Mouse (Mus musculus): ENCODE data around the gene Ddx54. TPM values are rescaled to one million over a fixed set of nuclear protein-coding genes. Genes with fewer than 3 reads are reported as not detected.

The Ddx54 gene
- polyA plus RNA-seq, 1 experiment from 2014 or later, result 59.4 TPM

DNA sequence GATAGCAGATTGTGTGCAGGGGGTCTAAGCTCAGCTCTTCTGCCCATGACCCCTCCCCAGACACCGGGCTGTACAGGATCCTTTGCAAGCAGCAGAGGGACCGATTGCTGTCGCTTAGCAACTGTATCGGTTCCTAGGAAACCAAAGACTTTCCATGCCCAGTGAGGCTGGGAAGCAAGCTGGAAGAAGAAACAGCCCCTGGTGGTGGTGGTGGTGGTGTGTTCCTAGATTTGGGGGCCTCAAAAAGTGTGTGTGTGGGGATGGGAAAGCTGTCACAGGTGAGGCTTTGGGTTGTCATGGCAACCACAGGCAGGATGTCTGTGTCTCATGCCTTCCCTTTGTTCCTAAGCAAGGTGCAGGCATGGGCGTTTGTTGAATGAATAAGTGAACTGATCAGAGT is 48.3 kb downstream of the Ddx54 start:
- Histone ChIP-seq H3K27me3 (ENCODE audit: low read depth, poor library complexity, severe bottlenecking) (peaks cover 19% of the 10 kb centered on the region; the same call in 1 of the 2 replicates), H3K9me3 (replicated peaks) (no peaks in the 10 kb centered on the region), H3K27ac (replicated peaks) (no peak overlapping the region), H3K4me1 (peaks cover 15% of the 10 kb centered on the region), H3K4me3 (no peak overlapping the region), H3K36me3 (no peaks in the 10 kb centered on the region)
- no peak for DNase-seq (ENCODE audit: low spot score)
- WGBS, result 55% methylated on average over 5 of the region's 5 CpGs

GRCm38 (mm10) chr5:120664888-120665287 is 52.3 kb downstream of the Ddx54 start:
- 55% methylated on average over 2 of the region's 2 CpGs for WGBS
- no peaks in the 10 kb centered on the region for H3K9me3 ChIP-seq (replicated peaks)
- no peaks in the 10 kb centered on the region for H3K36me3 ChIP-seq
- H3K4me1 ChIP-seq, result peaks cover 12% of the 10 kb centered on the region
- no peak overlapping the region for H3K27ac ChIP-seq (replicated peaks)
- no peak for DNase-seq (ENCODE audit: low spot score)
- H3K27me3 ChIP-seq (ENCODE audit: low read depth, poor library complexity, severe bottlenecking), result peaks cover 35% of the 10 kb centered on the region
- H3K4me3 ChIP-seq, result no peak overlapping the region

GRCm38 (mm10) chr5:120668761-120669160 is 56.2 kb downstream of the Ddx54 start:
- DNase-seq (ENCODE audit: low spot score), result no peak
- WGBS, result 75% methylated on average over 7 of the region's 7 CpGs
- no peak overlapping the region for H3K27ac ChIP-seq (replicated peaks)
- no peaks in the 10 kb centered on the region for H3K36me3 ChIP-seq
- H3K4me1 ChIP-seq, result peaks cover 7% of the 10 kb centered on the region; the same call in 1 of the 2 replicates
- no peak overlapping the region for H3K4me3 ChIP-seq
- H3K27me3 ChIP-seq (ENCODE audit: low read depth, poor library complexity, severe bottlenecking), result peaks cover 25% of the 10 kb centered on the region
- H3K9me3 ChIP-seq (replicated peaks), result no peaks in the 10 kb centered on the region

- Histone ChIP-seq H3K9me3 (replicated peaks) (no peaks in the 10 kb centered on the region), H3K36me3 (no peaks in the 10 kb centered on the region), H3K27me3 (ENCODE audit: low read depth, poor library complexity, severe bottlenecking) (peaks cover 27% of the 10 kb centered on the region), H3K4me3 (no peak overlapping the region), H3K4me1 (peaks cover 17% of the 10 kb centered on the region), H3K27ac (replicated peaks) (no peak overlapping the region)
- 82% methylated on average over 7 of the region's 7 CpGs for WGBS
- DNase-seq (ENCODE audit: low spot score), result no peak
These were observed 57.6 kb downstream of the Ddx54 start for GRCm38 (mm10) chr5:120670132-120670531.

DNA sequence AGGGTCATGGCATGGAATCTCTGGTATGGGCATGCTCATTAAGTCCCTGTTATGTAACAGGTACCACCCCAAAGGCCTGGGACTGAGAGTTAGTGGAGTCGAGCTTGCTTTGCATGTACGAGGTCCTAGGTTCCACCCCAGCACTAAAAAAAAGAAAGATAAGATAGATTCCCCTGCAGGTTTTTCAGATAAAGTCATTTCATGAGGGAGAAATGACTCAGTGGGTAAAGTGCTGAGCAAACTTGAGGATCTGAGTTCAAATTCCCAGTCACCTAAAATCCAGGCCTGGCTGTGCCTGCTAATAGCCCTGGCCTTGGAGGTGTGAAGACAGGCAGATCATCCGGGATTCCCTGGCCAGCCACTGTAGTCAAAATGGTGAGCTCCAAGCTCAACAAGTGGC is 59.3 kb downstream of the Ddx54 start:
- no peaks in the 10 kb centered on the region for H3K36me3 ChIP-seq
- H3K4me1 ChIP-seq, result peaks cover 10% of the 10 kb centered on the region

GRCm38 (mm10) chr5:120673626-120674025 is 61.1 kb downstream of the Ddx54 start:
- H3K27ac ChIP-seq (replicated peaks), result no peak overlapping the region
- H3K36me3 ChIP-seq, result no peaks in the 10 kb centered on the region
- no peak overlapping the region for H3K4me3 ChIP-seq
- peaks cover 13% of the 10 kb centered on the region for H3K27me3 ChIP-seq (ENCODE audit: low read depth, poor library complexity, severe bottlenecking)
- no peaks in the 10 kb centered on the region for H3K9me3 ChIP-seq (replicated peaks)
- peaks cover 10% of the 10 kb centered on the region for H3K4me1 ChIP-seq
- peak; percentile 73 for DNase-seq (ENCODE audit: low spot score)
- 11% methylated on average over 12 of the region's 12 CpGs for WGBS

More for the DNA sequence above, 59.3 kb downstream of the Ddx54 start:
- Histone ChIP-seq H3K27ac (replicated peaks) (no peak overlapping the region), H3K27me3 (ENCODE audit: low read depth, poor library complexity, severe bottlenecking) (peaks cover 16% of the 10 kb centered on the region), H3K9me3 (replicated peaks) (no peaks in the 10 kb centered on the region), H3K4me3 (no peak overlapping the region)
- WGBS, result 91% methylated on average over 3 of the region's 3 CpGs
- DNase-seq (ENCODE audit: low spot score), result no peak

DNA sequence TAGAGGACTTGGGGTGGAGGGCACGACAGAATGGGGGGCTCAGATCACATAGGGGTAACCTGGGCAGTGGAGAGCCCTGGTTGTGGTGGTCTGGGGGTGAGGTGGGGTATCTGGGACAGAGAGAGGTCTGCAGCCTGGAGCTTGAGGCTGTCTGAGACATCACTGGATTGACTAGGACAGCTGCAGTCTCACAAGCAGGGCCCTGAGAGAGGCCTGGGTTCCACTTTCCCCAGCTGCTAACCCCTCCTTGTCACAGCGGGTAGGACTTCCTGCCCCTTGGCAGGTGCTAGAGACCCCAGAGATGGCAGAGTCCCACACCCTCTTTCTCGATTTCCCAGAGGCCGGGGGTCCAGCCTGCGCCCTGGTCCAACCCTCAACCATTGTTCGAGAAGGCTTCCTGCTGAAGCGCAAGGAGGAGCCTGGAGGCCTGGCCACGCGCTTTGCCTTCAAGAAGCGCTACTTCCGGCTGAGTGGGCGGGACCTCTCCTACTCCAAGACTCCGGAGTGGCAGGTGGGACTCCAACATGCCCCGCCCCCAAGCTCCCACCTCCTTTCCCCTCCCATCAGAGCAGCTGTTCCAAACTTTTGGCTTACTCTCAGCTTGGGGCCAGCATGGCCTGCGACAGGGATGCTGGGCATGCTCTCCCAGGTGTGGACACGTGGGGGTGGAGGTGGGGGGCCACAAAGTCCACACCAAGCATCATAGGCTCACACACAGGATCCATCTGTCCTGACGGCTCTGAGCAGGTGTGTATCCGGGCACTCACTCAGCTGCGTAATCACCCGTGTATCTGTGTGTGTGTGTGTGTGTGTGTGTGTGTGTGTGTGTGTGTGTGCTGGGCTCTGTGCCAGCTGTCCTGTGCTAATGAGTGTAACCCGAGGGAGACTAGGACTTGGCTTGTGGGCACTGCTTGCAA is 61.9 kb downstream of the Ddx54 start:
- WGBS, result 38% methylated on average over 21 of the region's 21 CpGs
- Histone ChIP-seq H3K4me3 (0 out of 2 replicates have a peak overlapping the region, but pooled peaks have one; percentile 20), H3K9me3 (replicated peaks) (no peaks in the 10 kb centered on the region), H3K4me1 (peaks cover 15% of the 10 kb centered on the region), H3K27me3 (ENCODE audit: low read depth, poor library complexity, severe bottlenecking) (peaks cover 20% of the 10 kb centered on the region), H3K27ac (replicated peaks) (peak overlapping the region; percentile 13; the same call in 1 of the 2 replicates), H3K36me3 (no peaks in the 10 kb centered on the region)
- peak; percentile 43 for DNase-seq (ENCODE audit: low spot score)

DNA sequence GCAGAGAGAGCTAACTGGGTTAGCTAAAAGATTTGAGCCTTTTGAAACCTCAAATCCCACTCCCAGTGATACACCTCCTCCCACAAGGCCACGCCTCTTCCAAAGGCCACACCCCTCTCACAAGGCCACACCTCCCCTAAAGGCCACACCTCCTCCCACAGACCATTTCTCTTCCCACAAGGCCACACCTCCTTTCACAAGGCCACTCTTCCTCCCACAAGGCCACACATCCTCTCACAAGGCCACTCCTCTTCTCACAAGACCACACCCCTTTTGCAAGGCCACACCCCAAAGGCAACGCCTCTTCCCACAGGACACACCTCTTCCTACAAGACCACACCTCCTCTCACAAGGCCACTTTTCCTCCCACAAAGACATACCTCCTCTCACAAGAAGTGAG is 65.0 kb downstream of the Ddx54 start:
- peaks cover 40% of the 10 kb centered on the region for H3K27me3 ChIP-seq (ENCODE audit: low read depth, poor library complexity, severe bottlenecking)
- no peak overlapping the region for H3K4me3 ChIP-seq
- WGBS, result 21% methylated on average over 2 of the region's 2 CpGs
- H3K9me3 ChIP-seq (replicated peaks), result no peaks in the 10 kb centered on the region
- no peak overlapping the region for H3K27ac ChIP-seq (replicated peaks)
- no peaks in the 10 kb centered on the region for H3K36me3 ChIP-seq
- no peak for DNase-seq (ENCODE audit: low spot score)
- H3K4me1 ChIP-seq, result peaks cover 36% of the 10 kb centered on the region

Other genes with a start within 250 kb of the Ddx54 start
- gene Lhx5, start 181.0 kb upstream of the Ddx54 start, polyA plus RNA-seq (2016; fragmentation: Nextera tagmentation; extraction: Ambion mirVana), result 23.5 and 30.5 TPM in 2 replicates
- gene Sdsl, start 139.9 kb upstream of the Ddx54 start, polyA plus RNA-seq (2016; fragmentation: Nextera tagmentation; extraction: Ambion mirVana), result 5.5 and 6.2 TPM in 2 replicates
- gene Sds, start 136.2 kb upstream of the Ddx54 start, polyA plus RNA-seq (2016; fragmentation: Nextera tagmentation; extraction: Ambion mirVana), result not detected in 2 replicates
- 35.6 and 37.0 TPM in 2 replicates for gene Plbd2, start 109.1 kb upstream of the Ddx54 start, polyA plus RNA-seq (2016; fragmentation: Nextera tagmentation; extraction: Ambion mirVana)
- 3.9 and 4.6 TPM in 2 replicates for gene Slc8b1, start 101.6 kb upstream of the Ddx54 start, polyA plus RNA-seq (2016; fragmentation: Nextera tagmentation; extraction: Ambion mirVana)
- gene Tpcn1, start 24.1 kb upstream of the Ddx54 start, polyA plus RNA-seq (2016; fragmentation: Nextera tagmentation; extraction: Ambion mirVana), result 10.3 and 11.1 TPM in 2 replicates
- gene Iqcd, start 23.7 kb upstream of the Ddx54 start, polyA plus RNA-seq (2016; fragmentation: Nextera tagmentation; extraction: Ambion mirVana), result 0.95 and 0.98 TPM in 2 replicates
- 16.0 and 16.2 TPM in 2 replicates for gene Rita1, start 150 bp upstream of the Ddx54 start, polyA plus RNA-seq (2016; fragmentation: Nextera tagmentation; extraction: Ambion mirVana)
- gene Cfap73, start 21.5 kb downstream of the Ddx54 start, polyA plus RNA-seq (2016; fragmentation: Nextera tagmentation; extraction: Ambion mirVana), result not detected in 2 replicates
- gene Rasal1, start 36.1 kb downstream of the Ddx54 start, polyA plus RNA-seq (2016; fragmentation: Nextera tagmentation; extraction: Ambion mirVana), result 0.10 and 0.21 TPM in 2 replicates
- gene Dtx1, start 99.2 kb downstream of the Ddx54 start, polyA plus RNA-seq (2016; fragmentation: Nextera tagmentation; extraction: Ambion mirVana), result 2.2 and 4.8 TPM in 2 replicates
- 0.09 TPM in 1 of 2 replicates, not detected in the other for gene Oas2, start 137.1 kb downstream of the Ddx54 start, polyA plus RNA-seq (2016; fragmentation: Nextera tagmentation; extraction: Ambion mirVana)
- gene Oas3, start 164.9 kb downstream of the Ddx54 start, polyA plus RNA-seq (2016; fragmentation: Nextera tagmentation; extraction: Ambion mirVana), result 0.02 and 0.10 TPM in 2 replicates
- gene Oas1e, start 182.8 kb downstream of the Ddx54 start, polyA plus RNA-seq (2016; fragmentation: Nextera tagmentation; extraction: Ambion mirVana), result 0.11 TPM in 1 of 2 replicates, not detected in the other
- gene Oas1c, start 199.8 kb downstream of the Ddx54 start, polyA plus RNA-seq (2016; fragmentation: Nextera tagmentation; extraction: Ambion mirVana), result 0.16 and 0.26 TPM in 2 replicates
- not detected in 2 replicates for gene Oas1f, start 234.6 kb downstream of the Ddx54 start, polyA plus RNA-seq (2016; fragmentation: Nextera tagmentation; extraction: Ambion mirVana)
- not detected in 2 replicates for gene Oas1h, start 248.7 kb downstream of the Ddx54 start, polyA plus RNA-seq (2016; fragmentation: Nextera tagmentation; extraction: Ambion mirVana)

All from midbrain, embryonic 10.5 days (tissue).